Mouse (Mus musculus): ENCODE results near the gene Tmem215. TPM values are rescaled to one million over a fixed set of nuclear protein-coding genes. Genes with fewer than 3 reads are reported as not detected.

Tmem215 gene
- polyA plus RNA-seq (2012; rRNA removed), result 0.30 and 0.43 TPM in 2 replicates

- peak; percentile 8 for DNase-seq (ENCODE audit: low read depth)
Observed at GRCm38 (mm10) chr4:40471880-40472279, at the start of gene Tmem215. Gene Tmem215 (plus strand): TSS chr4:40472180.

DNA sequence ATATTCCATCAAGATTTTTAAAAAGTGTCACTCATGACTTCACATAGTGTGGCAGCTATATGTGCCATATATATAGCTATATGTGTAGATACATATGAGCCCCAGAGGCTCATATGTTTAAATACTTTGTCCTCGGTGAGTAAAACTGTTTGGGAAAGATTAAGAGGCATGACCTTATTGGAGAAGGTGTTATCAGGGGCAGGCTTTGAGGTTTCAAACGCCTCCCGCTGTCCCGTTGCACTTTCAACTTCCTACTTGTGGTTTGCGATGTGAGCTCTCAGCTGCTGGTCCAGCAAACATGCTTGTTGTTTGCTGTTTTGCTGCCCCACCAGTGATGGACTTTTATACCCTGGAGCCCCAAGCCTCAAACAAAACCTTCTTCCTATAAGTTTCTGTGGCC, 40.1 kb upstream of the Tmem215 start:
- TF ChIP-seq CTCF (IDR thresholded peaks at IDR 0.05; ENCODE audit: borderline replicate concordance, extremely low read depth, insufficient read depth, insufficient read length) (no peak), POLR2A (IDR thresholded peaks at IDR 0.05; ENCODE audit: borderline replicate concordance, extremely low read depth, insufficient read depth, insufficient read length, poor library complexity, severe bottlenecking) (no peak)
- no peak for DNase-seq (ENCODE audit: low read depth)

More at GRCm38 (mm10) chr4:40471880-40472279, at the start of gene Tmem215:
- no peak for TF ChIP-seq POLR2A (IDR thresholded peaks at IDR 0.05; ENCODE audit: borderline replicate concordance, extremely low read depth, insufficient read depth, insufficient read length, poor library complexity, severe bottlenecking)
- no peak for TF ChIP-seq CTCF (IDR thresholded peaks at IDR 0.05; ENCODE audit: borderline replicate concordance, extremely low read depth, insufficient read depth, insufficient read length)

DNA sequence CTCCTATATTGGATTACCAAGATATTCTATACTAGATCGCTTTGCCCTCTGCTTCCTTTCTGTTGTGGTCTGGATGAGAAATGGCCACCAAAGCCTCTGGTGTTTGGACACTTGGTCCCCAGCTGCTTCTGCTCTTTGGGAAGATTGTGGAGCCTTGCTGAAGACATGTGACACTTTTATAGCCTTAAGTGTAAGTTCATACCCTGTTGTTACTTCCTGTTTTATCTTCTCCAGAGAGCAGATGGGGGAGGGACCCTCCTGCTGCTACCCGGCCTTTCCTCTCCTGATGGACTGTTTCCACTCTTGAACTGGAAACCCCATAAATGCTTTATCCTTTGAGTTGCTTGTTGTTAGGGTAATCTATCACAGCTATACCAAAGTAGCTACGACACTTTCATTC, 38.6 kb upstream of the Tmem215 start:
- TF ChIP-seq POLR2A (IDR thresholded peaks at IDR 0.05; ENCODE audit: borderline replicate concordance, extremely low read depth, insufficient read depth, insufficient read length, poor library complexity, severe bottlenecking) (no peak), CTCF (IDR thresholded peaks at IDR 0.05; ENCODE audit: borderline replicate concordance, extremely low read depth, insufficient read depth, insufficient read length) (no peak)
- DNase-seq (ENCODE audit: low read depth), result no peak

DNA sequence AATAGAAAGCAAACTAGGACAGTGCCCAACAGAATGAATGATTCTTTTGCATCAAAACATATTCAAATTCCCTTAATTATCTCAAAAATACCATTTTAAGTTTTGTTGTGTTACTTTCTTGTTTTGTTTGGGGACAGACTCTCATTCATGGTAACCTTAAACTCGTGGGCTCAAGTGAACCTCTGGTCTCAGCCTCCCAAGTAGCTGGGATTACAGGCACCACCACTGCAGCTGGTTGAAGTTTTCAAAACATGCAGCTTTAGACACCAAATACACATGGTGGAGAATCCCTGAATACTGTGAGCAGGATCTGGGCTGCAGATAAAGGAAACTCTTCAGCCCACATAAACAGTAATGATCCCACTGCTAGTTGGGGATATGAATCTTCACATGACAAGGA, 37.6 kb upstream of the Tmem215 start:
- no peak for TF ChIP-seq CTCF (IDR thresholded peaks at IDR 0.05; ENCODE audit: borderline replicate concordance, extremely low read depth, insufficient read depth, insufficient read length)
- no peak for TF ChIP-seq POLR2A (IDR thresholded peaks at IDR 0.05; ENCODE audit: borderline replicate concordance, extremely low read depth, insufficient read depth, insufficient read length, poor library complexity, severe bottlenecking)
- DNase-seq (ENCODE audit: low read depth), result no peak

GRCm38 (mm10) chr4:40443565-40443964, 28.4 kb upstream of the Tmem215 start:
- TF ChIP-seq POLR2A (IDR thresholded peaks at IDR 0.05; ENCODE audit: borderline replicate concordance, extremely low read depth, insufficient read depth, insufficient read length, poor library complexity, severe bottlenecking) (no peak), CTCF (IDR thresholded peaks at IDR 0.05; ENCODE audit: borderline replicate concordance, extremely low read depth, insufficient read depth, insufficient read length) (no peak)
- DNase-seq (ENCODE audit: low read depth), result no peak

DNA sequence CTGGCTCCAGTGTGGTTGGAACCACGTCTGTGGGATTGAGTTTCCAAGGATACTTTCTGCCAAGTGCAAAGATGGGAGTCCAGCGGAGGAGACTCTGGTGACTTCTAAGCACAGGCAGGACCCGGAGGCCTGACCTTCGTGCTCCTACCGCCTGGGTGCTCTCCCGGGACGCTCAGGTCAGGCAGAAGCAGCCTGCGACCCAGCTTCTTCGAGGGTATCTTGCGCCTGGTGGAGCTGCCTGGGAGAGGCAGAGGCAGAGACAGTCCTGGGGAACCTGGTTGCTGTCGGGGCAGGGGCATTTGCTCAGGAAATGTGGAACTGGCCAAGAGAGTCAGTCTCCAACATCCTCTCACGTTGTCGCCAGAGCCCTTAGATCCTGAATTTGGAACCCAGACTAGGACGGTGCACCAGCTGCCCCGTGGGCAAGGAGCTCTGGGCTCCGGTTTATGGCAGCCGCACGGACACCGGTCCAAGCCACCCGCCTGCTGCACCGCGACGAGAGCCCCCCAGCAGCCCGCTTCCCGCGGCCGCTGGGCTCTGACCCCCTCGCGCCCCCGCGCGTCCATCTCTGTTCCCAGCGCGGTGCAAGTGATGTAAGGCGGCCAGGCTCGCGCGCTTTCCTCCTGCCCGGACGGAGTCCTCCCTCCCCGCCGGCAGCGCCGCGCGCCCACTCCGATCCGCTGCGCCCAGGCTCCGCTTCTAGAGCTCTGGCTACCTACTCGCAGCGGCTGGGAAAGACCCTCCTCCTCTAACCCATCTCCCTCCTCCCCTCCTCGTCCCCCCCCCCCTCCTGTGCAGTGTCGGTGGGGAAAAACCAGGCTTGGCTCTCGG, 935 bp downstream of the Tmem215 start:
- TF ChIP-seq CTCF (IDR thresholded peaks at IDR 0.05; ENCODE audit: borderline replicate concordance, extremely low read depth, insufficient read depth, insufficient read length) (no peak), POLR2A (IDR thresholded peaks at IDR 0.05; ENCODE audit: borderline replicate concordance, extremely low read depth, insufficient read depth, insufficient read length, poor library complexity, severe bottlenecking) (no peak)

DNA sequence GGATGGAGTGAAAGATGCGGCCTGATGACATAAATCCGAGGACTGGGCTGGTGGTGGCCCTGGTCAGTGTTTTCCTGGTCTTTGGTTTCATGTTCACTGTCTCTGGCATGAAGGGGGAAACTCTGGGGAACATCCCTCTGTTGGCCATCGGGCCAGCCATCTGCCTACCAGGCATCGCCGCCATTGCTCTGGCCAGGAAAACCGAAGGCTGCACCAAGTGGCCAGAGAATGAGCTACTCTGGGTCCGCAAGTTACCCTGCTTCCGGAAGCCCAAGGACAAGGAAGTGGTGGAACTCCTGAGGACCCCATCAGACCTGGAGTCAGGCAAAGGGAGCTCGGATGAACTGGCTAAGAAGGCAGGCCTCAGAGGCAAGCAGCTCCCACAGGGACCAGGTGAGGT, 1.9 kb downstream of the Tmem215 start:
- DNase-seq (ENCODE audit: low read depth), result no peak
- TF ChIP-seq POLR2A (IDR thresholded peaks at IDR 0.05; ENCODE audit: borderline replicate concordance, extremely low read depth, insufficient read depth, insufficient read length, poor library complexity, severe bottlenecking) (no peak), CTCF (IDR thresholded peaks at IDR 0.05; ENCODE audit: borderline replicate concordance, extremely low read depth, insufficient read depth, insufficient read length) (no peak)

More for the DNA sequence above, 935 bp downstream of the Tmem215 start:
- peak; percentile 76 for DNase-seq (ENCODE audit: low read depth)

GRCm38 (mm10) chr4:40477963-40478362, 6.0 kb downstream of the Tmem215 start:
- no peak for DNase-seq (ENCODE audit: low read depth)
- no peak for TF ChIP-seq CTCF (IDR thresholded peaks at IDR 0.05; ENCODE audit: borderline replicate concordance, extremely low read depth, insufficient read depth, insufficient read length)
- no peak for TF ChIP-seq POLR2A (IDR thresholded peaks at IDR 0.05; ENCODE audit: borderline replicate concordance, extremely low read depth, insufficient read depth, insufficient read length, poor library complexity, severe bottlenecking)

DNA sequence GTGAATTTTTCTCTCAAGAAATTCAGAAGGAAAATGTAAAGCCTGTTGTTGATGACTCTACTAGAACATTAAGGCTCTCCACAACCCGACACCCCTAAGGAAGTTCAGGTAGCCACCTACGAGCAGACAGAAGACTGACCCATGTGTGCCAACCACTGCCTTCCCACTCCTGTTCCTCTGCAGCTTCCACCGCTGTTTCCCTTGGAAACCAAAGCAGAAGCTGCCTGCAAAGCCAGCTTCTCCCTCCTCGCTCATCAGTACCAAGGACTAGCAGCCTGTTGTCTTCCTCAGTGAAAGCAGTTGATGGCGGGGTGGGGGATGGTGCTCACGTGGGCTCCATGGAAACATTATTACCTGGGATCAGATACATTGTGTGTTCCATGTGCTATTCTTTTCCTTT, 14.6 kb downstream of the Tmem215 start:
- no peak for TF ChIP-seq POLR2A (IDR thresholded peaks at IDR 0.05; ENCODE audit: borderline replicate concordance, extremely low read depth, insufficient read depth, insufficient read length, poor library complexity, severe bottlenecking)
- TF ChIP-seq CTCF (IDR thresholded peaks at IDR 0.05; ENCODE audit: borderline replicate concordance, extremely low read depth, insufficient read depth, insufficient read length), result no peak
- DNase-seq (ENCODE audit: low read depth), result peak; percentile 19

GRCm38 (mm10) chr4:40491731-40492130, 19.8 kb downstream of the Tmem215 start:
- no peak for DNase-seq (ENCODE audit: low read depth)
- no peak for TF ChIP-seq CTCF (IDR thresholded peaks at IDR 0.05; ENCODE audit: borderline replicate concordance, extremely low read depth, insufficient read depth, insufficient read length)
- no peak for TF ChIP-seq POLR2A (IDR thresholded peaks at IDR 0.05; ENCODE audit: borderline replicate concordance, extremely low read depth, insufficient read depth, insufficient read length, poor library complexity, severe bottlenecking)

DNA sequence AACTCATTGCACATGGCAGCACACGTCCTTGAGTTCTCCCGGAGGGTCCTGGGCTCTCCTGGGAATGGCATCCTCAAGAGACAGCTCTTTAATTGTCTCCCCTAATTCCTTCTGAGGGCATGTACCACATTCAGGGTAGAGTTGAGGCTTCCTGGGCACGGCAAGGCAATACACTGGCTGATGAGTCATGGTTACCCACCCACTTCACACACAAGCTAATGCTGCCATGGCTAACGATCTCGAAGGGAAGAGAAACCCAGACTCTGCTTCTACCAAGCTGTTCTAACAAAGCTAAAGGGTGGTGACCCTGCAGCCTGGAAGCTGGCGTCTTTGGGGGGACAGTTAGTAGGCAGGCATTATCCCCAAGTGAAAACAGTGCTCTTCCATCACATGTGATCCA, 24.4 kb downstream of the Tmem215 start:
- TF ChIP-seq CTCF (IDR thresholded peaks at IDR 0.05; ENCODE audit: borderline replicate concordance, extremely low read depth, insufficient read depth, insufficient read length) (no peak), POLR2A (IDR thresholded peaks at IDR 0.05; ENCODE audit: borderline replicate concordance, extremely low read depth, insufficient read depth, insufficient read length, poor library complexity, severe bottlenecking) (no peak)
- peak; percentile 32 for DNase-seq (ENCODE audit: low read depth)

DNA sequence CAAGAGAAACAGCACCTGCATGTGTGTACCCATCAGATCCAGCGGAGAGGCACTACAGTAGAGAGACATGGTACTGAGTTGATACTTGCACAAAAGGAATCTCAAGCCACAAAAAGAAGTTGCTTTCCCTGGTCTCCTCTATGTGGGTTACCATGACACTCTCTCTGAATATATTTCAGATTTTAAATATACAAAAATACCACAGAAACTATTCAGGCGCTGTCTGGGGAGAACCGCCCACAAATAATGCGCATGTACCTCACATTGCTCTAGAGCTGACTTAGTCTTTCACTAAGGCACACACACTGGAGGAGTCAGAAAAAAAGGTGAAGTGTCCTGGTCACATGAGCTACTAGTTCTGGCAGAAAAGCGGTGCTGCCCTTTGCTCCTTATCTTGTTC, 24.8 kb downstream of the Tmem215 start:
- TF ChIP-seq POLR2A (IDR thresholded peaks at IDR 0.05; ENCODE audit: borderline replicate concordance, extremely low read depth, insufficient read depth, insufficient read length, poor library complexity, severe bottlenecking) (no peak), CTCF (IDR thresholded peaks at IDR 0.05; ENCODE audit: borderline replicate concordance, extremely low read depth, insufficient read depth, insufficient read length) (no peak)

More for the DNA sequence above, 24.8 kb downstream of the Tmem215 start:
- no peak for DNase-seq (ENCODE audit: low read depth)
